Mouse (Mus musculus) cortical plate, adult 2 months (tissue): Measurements from ENCODE around the gene Klf12.

Experiments used
- CTCF ChIP-seq: fragments of 200-500 bp; IDR thresholded peaks from 2 replicates; pipeline ENCODE4 v1.5.1; 2011; ENCODE audit warnings: mild to moderate bottlenecking, control low read depth, low read length; ENCODE audit not compliant: insufficient read depth; ENCODE audit errors: extremely low read depth
- POLR2A ChIP-seq: fragments of 200-500 bp; IDR thresholded peaks from 2 replicates; pipeline ENCODE4 v1.6.1; 2011; ENCODE audit warnings: mild to moderate bottlenecking, low read length, control low read depth; ENCODE audit not compliant: insufficient read depth; ENCODE audit errors: extremely low read depth

DNA sequence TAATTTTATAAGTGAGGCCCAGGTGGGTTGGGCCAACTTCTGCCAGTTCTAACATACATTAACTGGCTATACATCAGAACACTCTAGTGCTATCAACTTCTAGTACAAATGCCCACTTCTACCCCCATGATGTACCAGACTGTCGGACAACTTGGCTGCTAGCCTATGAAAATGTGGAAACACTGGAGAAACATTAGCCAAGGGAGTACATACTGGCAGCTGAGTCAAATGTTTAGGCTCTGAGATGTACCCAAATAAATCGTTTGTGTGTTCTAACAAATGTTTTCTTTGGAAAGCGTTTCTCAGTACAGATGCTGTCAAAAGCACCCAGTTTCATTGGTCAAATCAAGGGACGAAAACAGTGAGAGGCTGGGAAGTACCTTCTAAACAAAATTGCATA lies 152.0 kb downstream of the Klf12 start:
- TF ChIP-seq CTCF (no peak), POLR2A (no peak)
